Mouse (Mus musculus) limb, embryonic 15.5 days (tissue): Measurements from ENCODE around the gene Igf1r. TPM values are rescaled to one million over a fixed set of nuclear protein-coding genes. Genes with fewer than 3 reads are reported as not detected.
A peak's percentile ranks its signal among the peaks of the same experiment; 100 is the strongest.

ENCODE experiments used
- ATAC-seq: fragments of 200-750 bp; cut with Nextera tagmentation; 2 replicates; pipeline ENCODE4 v1.8.0; 2017; ENCODE audit warnings: low read depth, moderate TSS enrichment; ENCODE audit not compliant: insufficient number of reproducible peaks, low FRiP score, low TSS enrichment
- H3K27ac ChIP-seq: fragments of 300-500 bp; sonication (generic); 2 replicates; pipeline ENCODE4 v1.5.1; 2015; ENCODE audit warnings: moderate library complexity, mild to moderate bottlenecking, inconsistent platforms
- H3K27me3 ChIP-seq: fragments of 300-500 bp; sonication (generic); 2 replicates; pipeline ENCODE4 v1.6.1; 2015; ENCODE audit warnings: inconsistent platforms
- H3K36me3 ChIP-seq: fragments of 300-500 bp; sonication (generic); 2 replicates; pipeline ENCODE4 v1.6.1; 2015; ENCODE audit warnings: inconsistent platforms
- H3K4me1 ChIP-seq: fragments of 300-500 bp; sonication (generic); 2 replicates; pipeline ENCODE4 v1.6.1; 2015; ENCODE audit warnings: inconsistent platforms
- H3K4me2 ChIP-seq: fragments of 300-500 bp; sonication (generic); 2 replicates; pipeline ENCODE4 v1.6.1; 2015; ENCODE audit warnings: mild to moderate bottlenecking, inconsistent platforms
- H3K4me3 ChIP-seq: fragments of 300-500 bp; sonication (generic); 2 replicates; pipeline ENCODE4 v1.5.1; 2015; ENCODE audit warnings: mild to moderate bottlenecking, inconsistent platforms
- H3K9ac ChIP-seq: fragments of 300-500 bp; sonication (generic); 2 replicates; pipeline ENCODE4 v1.6.1; 2015; ENCODE audit warnings: inconsistent platforms
- H3K9me3 ChIP-seq: fragments of 300-500 bp; sonication (generic); 2 replicates; pipeline ENCODE4 v1.6.1; 2016; ENCODE audit warnings: inconsistent platforms
- WGBS: fragments of 180-500 bp; shearing (Covaris S2); methylation state at CpG from one replicate; pipeline ENCODE4 v1.1.7; 2015; 5-methylcytosine and 5-hydroxymethylcytosine counted together
- polyA plus RNA-seq: library from polyadenylated mRNA; unstranded; fragments of >200 nt; fragmentation: Nextera tagmentation; extraction: Ambion mirVana; gene quantifications from 2 replicates; pipeline ENCODE4 v1.2.1, GENCODE M21; 2015

Igf1r gene
- polyA plus RNA-seq, 1 experiment from 2014 or later: 26.3 TPM

GRCm38 (mm10) chr7:68130950-68131580, 178.4 kb downstream of the Igf1r start:
- Histone ChIP-seq H3K4me3 (no peak overlapping the region), H3K4me1 (peaks cover 53% of the 10 kb centered on the region), H3K27ac (peak overlapping the region; percentile 80), H3K9ac (no peak overlapping the region), H3K27me3 (no peaks in the 10 kb centered on the region), H3K36me3 (no peaks in the 10 kb centered on the region), H3K9me3 (no peaks in the 10 kb centered on the region), H3K4me2 (no peak overlapping the region)
- ATAC-seq: no peak
- 59% methylated on average over 13 of the region's 13 CpGs for WGBS

- no peaks in the 10 kb centered on the region for H3K27me3 ChIP-seq
- no peaks in the 10 kb centered on the region for H3K9me3 ChIP-seq
- no peaks in the 10 kb centered on the region for H3K36me3 ChIP-seq
- H3K4me1 ChIP-seq: peaks cover 39% of the 10 kb centered on the region
- H3K4me2 ChIP-seq: no peak overlapping the region
- no peak overlapping the region for H3K4me3 ChIP-seq
- no peak overlapping the region for H3K9ac ChIP-seq
- WGBS: 54% methylated on average over 6 of the region's 6 CpGs
- H3K27ac ChIP-seq: no peak overlapping the region
- no peak for ATAC-seq
These were observed 181.1 kb downstream of the Igf1r start for GRCm38 (mm10) chr7:68133679-68134078.

GRCm38 (mm10) chr7:68134948-68135347, 182.3 kb downstream of the Igf1r start:
- no peak overlapping the region for H3K4me2 ChIP-seq
- no peak for ATAC-seq
- H3K27me3 ChIP-seq: no peaks in the 10 kb centered on the region
- H3K27ac ChIP-seq: no peak overlapping the region
- peaks cover 50% of the 10 kb centered on the region for H3K4me1 ChIP-seq
- H3K4me3 ChIP-seq: no peak overlapping the region
- WGBS: 80% methylated on average over 16 of the region's 16 CpGs
- H3K9me3 ChIP-seq: no peaks in the 10 kb centered on the region
- no peaks in the 10 kb centered on the region for H3K36me3 ChIP-seq
- H3K9ac ChIP-seq: no peak overlapping the region

GRCm38 (mm10) chr7:68136056-68136455, 183.4 kb downstream of the Igf1r start:
- WGBS: 73% methylated on average over 10 of the region's 10 CpGs
- Histone ChIP-seq H3K27me3 (no peaks in the 10 kb centered on the region), H3K4me1 (peaks cover 50% of the 10 kb centered on the region), H3K36me3 (no peaks in the 10 kb centered on the region), H3K27ac (no peak overlapping the region), H3K4me3 (no peak overlapping the region), H3K4me2 (no peak overlapping the region), H3K9ac (no peak overlapping the region), H3K9me3 (no peaks in the 10 kb centered on the region)
- ATAC-seq: no peak

GRCm38 (mm10) chr7:68139384-68139783, 186.8 kb downstream of the Igf1r start:
- no peak overlapping the region for H3K27ac ChIP-seq
- no peak overlapping the region for H3K4me3 ChIP-seq
- no peaks in the 10 kb centered on the region for H3K27me3 ChIP-seq
- H3K9me3 ChIP-seq: no peaks in the 10 kb centered on the region
- 42% methylated on average over 2 of the region's 2 CpGs for WGBS
- peaks cover 26% of the 10 kb centered on the region for H3K4me1 ChIP-seq
- no peak overlapping the region for H3K4me2 ChIP-seq
- ATAC-seq: no peak
- H3K36me3 ChIP-seq: no peaks in the 10 kb centered on the region
- H3K9ac ChIP-seq: no peak overlapping the region

- Histone ChIP-seq H3K9ac (no peak overlapping the region), H3K4me3 (no peak overlapping the region), H3K36me3 (no peaks in the 10 kb centered on the region), H3K9me3 (no peaks in the 10 kb centered on the region), H3K4me1 (peaks cover 26% of the 10 kb centered on the region), H3K27ac (no peak overlapping the region), H3K27me3 (no peaks in the 10 kb centered on the region), H3K4me2 (no peak overlapping the region)
- 61% methylated on average over 11 of the region's 11 CpGs for WGBS
- ATAC-seq: no peak
These were observed 187.6 kb downstream of the Igf1r start for GRCm38 (mm10) chr7:68140041-68140807.

GRCm38 (mm10) chr7:68144266-68144665, 191.6 kb downstream of the Igf1r start:
- no peak for ATAC-seq
- Histone ChIP-seq H3K27ac (no peak overlapping the region), H3K4me2 (no peak overlapping the region), H3K9me3 (no peaks in the 10 kb centered on the region), H3K27me3 (no peaks in the 10 kb centered on the region), H3K4me1 (peaks cover 30% of the 10 kb centered on the region), H3K9ac (no peak overlapping the region), H3K36me3 (no peaks in the 10 kb centered on the region), H3K4me3 (no peak overlapping the region)
- WGBS: 71% methylated on average over 6 of the region's 6 CpGs

- H3K9me3 ChIP-seq: no peaks in the 10 kb centered on the region
- H3K36me3 ChIP-seq: no peaks in the 10 kb centered on the region
- no peak overlapping the region for H3K4me2 ChIP-seq
- peaks cover 30% of the 10 kb centered on the region for H3K4me1 ChIP-seq
- no peak overlapping the region for H3K9ac ChIP-seq
- ATAC-seq: no peak
- WGBS: 51% methylated on average over 20 of the region's 20 CpGs
- H3K27me3 ChIP-seq: no peaks in the 10 kb centered on the region
- 0 out of 2 replicates have a peak overlapping the region, but pooled peaks have one; percentile 9 for H3K27ac ChIP-seq
- H3K4me3 ChIP-seq: no peak overlapping the region
These were observed 195.8 kb downstream of the Igf1r start for GRCm38 (mm10) chr7:68148297-68149048.

- WGBS: 36% methylated on average over 5 of the region's 5 CpGs
- Histone ChIP-seq H3K27me3 (no peaks in the 10 kb centered on the region), H3K9me3 (no peaks in the 10 kb centered on the region), H3K4me3 (no peak overlapping the region), H3K4me1 (peaks cover 48% of the 10 kb centered on the region), H3K27ac (peak overlapping the region; percentile 58; the same call in 1 of the 2 replicates), H3K4me2 (no peak overlapping the region), H3K36me3 (no peaks in the 10 kb centered on the region), H3K9ac (no peak overlapping the region)
- no peak for ATAC-seq
These were observed 199.3 kb downstream of the Igf1r start for GRCm38 (mm10) chr7:68151892-68152291.

- H3K36me3 ChIP-seq: no peaks in the 10 kb centered on the region
- no peak for ATAC-seq
- no peak overlapping the region for H3K4me3 ChIP-seq
- no peaks in the 10 kb centered on the region for H3K27me3 ChIP-seq
- no peak overlapping the region for H3K9ac ChIP-seq
- no peaks in the 10 kb centered on the region for H3K9me3 ChIP-seq
- peaks cover 48% of the 10 kb centered on the region for H3K4me1 ChIP-seq
- H3K27ac ChIP-seq: peak overlapping the region; percentile 58
- H3K4me2 ChIP-seq: no peak overlapping the region
- WGBS: 81% methylated on average over 8 of the region's 8 CpGs
These were observed 199.8 kb downstream of the Igf1r start for GRCm38 (mm10) chr7:68152458-68152857.

GRCm38 (mm10) chr7:68153269-68153668, 200.6 kb downstream of the Igf1r start:
- H3K4me3 ChIP-seq: no peak overlapping the region
- H3K4me1 ChIP-seq: peaks cover 44% of the 10 kb centered on the region
- no peaks in the 10 kb centered on the region for H3K9me3 ChIP-seq
- no peaks in the 10 kb centered on the region for H3K27me3 ChIP-seq
- 64% methylated on average over 8 of the region's 8 CpGs for WGBS
- H3K27ac ChIP-seq: peak overlapping the region; percentile 58; the same call in 1 of the 2 replicates
- H3K4me2 ChIP-seq: no peak overlapping the region
- H3K9ac ChIP-seq: no peak overlapping the region
- no peaks in the 10 kb centered on the region for H3K36me3 ChIP-seq
- ATAC-seq: no peak

GRCm38 (mm10) chr7:68154588-68154987, 202.0 kb downstream of the Igf1r start:
- no peak overlapping the region for H3K4me3 ChIP-seq
- no peaks in the 10 kb centered on the region for H3K27me3 ChIP-seq
- H3K9me3 ChIP-seq: no peaks in the 10 kb centered on the region
- no peak overlapping the region for H3K4me2 ChIP-seq
- no peak overlapping the region for H3K27ac ChIP-seq
- H3K4me1 ChIP-seq: peaks cover 34% of the 10 kb centered on the region
- H3K36me3 ChIP-seq: no peaks in the 10 kb centered on the region
- WGBS: 50% methylated on average over 7 of the region's 7 CpGs
- no peak for ATAC-seq
- no peak overlapping the region for H3K9ac ChIP-seq
